Mouse (Mus musculus): Measurements from ENCODE around the gene Fkbp11. TPM values are rescaled to one million over a fixed set of nuclear protein-coding genes. Genes with fewer than 3 reads are reported as not detected.
"Not testable (repeated sequence)": the region's sequence is repeated elsewhere in the genome, so short reads cannot be mapped to it uniquely, and the experiment has no call there.

Fkbp11 gene
- polyA plus RNA-seq, 1 experiment: 2.1 TPM

DNA sequence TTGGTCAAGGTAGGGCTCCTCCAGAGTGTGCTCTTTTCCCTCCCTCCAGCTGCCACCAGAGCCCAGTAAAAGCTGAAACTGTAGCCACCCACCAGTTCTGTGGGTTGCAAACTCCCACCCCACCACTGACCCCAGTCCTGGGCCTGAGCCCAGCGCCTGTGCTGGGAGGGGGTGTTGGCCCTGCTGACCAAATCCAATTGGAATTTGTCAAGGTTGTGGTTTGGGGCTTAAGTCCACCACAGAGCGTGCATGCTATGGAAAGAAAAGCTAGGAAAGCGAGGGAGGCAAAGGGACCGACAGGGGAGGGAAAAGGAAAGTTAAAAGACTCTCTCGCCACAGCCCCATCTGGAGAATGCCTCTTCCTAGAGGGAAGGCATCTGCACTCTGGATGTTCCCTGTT lies 40.3 kb upstream of the Fkbp11 start:
- TF ChIP-seq CTCF (IDR thresholded peaks at IDR 0.05; ENCODE audit: extremely low read depth, insufficient read depth, low read length) (no peak), POLR2A (IDR thresholded peaks at IDR 0.05; ENCODE audit: extremely low read depth, insufficient read depth, low read length) (no peak)

DNA sequence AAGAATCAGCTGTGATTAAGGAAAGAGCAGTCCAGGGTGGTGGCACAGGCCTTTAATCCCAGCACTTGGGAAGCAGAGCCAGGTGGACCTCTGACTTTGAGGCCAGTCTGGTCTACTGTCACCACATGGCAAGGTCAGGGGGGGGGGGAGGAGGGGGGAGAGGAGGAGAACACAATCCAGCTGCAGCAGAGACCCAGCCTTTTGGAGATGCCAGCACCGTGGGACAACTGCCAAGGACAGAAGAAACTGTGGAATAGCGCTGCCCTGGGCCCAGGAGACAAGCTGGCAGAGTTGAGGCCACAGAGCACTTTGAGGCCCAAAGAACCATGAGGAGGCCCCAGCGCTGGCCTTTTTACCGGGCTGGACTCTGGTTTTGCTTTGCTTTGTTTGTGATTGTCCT lies 37.9 kb upstream of the Fkbp11 start:
- H3K4me1 ChIP-seq (ENCODE audit: control insufficient read depth, insufficient read depth, low read length): peaks cover 6% of the 10 kb centered on the region
- no peak overlapping the region for H3K4me3 ChIP-seq (ENCODE audit: insufficient read depth, low read length)
- H3K27ac ChIP-seq (ENCODE audit: insufficient read depth, low read length): no peak overlapping the region
- TF ChIP-seq POLR2A (IDR thresholded peaks at IDR 0.05; ENCODE audit: extremely low read depth, insufficient read depth, low read length) (no peak), CTCF (IDR thresholded peaks at IDR 0.05; ENCODE audit: extremely low read depth, insufficient read depth, low read length) (no peak)

More for the DNA sequence above, 40.3 kb upstream of the Fkbp11 start:
- Histone ChIP-seq H3K4me3 (ENCODE audit: insufficient read depth, low read length) (no peak overlapping the region), H3K27ac (ENCODE audit: insufficient read depth, low read length) (no peak overlapping the region), H3K4me1 (ENCODE audit: control insufficient read depth, insufficient read depth, low read length) (peaks cover 5% of the 10 kb centered on the region)

DNA sequence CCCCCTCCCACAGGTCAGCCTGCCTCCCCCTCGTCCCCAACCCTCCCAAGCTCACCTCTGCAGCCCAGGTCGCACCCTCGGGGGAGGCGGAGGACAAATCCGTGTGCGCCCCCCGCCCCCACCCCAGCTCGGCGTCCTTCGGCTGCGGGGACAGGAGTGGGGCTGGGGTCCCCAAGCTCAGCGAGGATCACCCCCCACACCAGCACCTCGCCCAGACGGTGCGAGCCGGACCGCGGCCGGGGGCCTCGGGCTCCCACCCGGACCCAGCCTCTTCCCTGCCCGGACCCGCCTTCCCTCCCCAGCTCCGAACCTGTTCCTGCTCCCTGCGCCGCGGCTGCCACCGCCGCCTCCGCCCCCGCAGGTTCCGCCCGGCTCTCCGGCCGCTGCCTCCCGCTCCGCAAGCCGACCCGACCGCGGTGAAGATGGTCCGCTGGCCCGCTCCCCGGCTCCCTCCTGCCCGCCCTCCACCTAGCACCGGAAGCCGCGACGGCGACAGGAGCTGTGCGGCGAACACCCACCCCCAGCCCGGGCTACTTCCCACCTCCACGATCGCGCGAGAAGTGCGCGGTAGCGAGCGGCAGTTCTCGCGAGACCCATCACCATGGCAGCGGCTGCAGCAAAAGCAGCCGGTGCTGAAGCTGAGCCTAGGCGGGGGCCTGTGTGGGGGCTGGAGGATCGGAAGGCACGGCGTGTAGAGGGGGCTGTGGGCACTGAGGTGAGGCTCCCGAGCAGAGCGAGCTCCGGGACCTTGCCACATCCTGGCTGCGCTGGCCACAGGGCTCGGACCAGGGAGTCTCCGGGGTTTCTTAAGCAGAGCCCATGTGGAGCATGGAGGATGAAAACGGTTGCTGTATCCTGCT lies 34.9 kb upstream of the Fkbp11 start, which contains the start of gene Arf3:
Gene Arf3, minus strand, starts transcription at position 545 of the 860 bp plus-strand sequence.
- Histone ChIP-seq H3K4me3 (ENCODE audit: insufficient read depth, low read length) (peak within 1 kb of the TSS; percentile 78), H3K27ac (ENCODE audit: insufficient read depth, low read length) (peak within 1 kb of the TSS; percentile 86), H3K4me1 (ENCODE audit: control insufficient read depth, insufficient read depth, low read length) (peaks cover 11% of the 10 kb centered on the region)
- TF ChIP-seq POLR2A (IDR thresholded peaks at IDR 0.05; ENCODE audit: extremely low read depth, insufficient read depth, low read length): peak; percentile 86
- no peak for TF ChIP-seq CTCF (IDR thresholded peaks at IDR 0.05; ENCODE audit: extremely low read depth, insufficient read depth, low read length)

DNA sequence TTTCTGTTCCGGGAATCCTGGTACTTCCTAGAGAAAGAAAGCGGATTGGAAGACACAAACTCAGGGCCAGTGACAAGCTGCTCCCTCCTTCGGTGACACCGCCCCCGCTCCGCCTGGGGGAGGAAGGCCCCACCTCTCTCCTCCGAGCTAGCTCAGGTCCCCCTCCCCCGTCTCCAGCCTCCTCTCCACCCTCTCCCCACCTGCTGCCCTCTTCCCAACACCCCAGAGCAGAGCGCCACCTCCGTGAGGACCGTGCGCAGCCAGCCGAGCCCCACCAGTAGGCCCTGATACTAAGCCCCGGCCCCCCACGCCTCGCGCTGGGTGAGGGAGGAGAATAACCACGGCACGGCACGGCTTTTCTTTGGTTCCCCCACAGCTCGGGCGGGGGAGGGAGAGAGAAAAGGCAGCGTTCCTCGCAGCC lies 34.2 kb upstream of the Fkbp11 start:
- peaks cover 11% of the 10 kb centered on the region for H3K4me1 ChIP-seq (ENCODE audit: control insufficient read depth, insufficient read depth, low read length)
- TF ChIP-seq POLR2A (IDR thresholded peaks at IDR 0.05; ENCODE audit: extremely low read depth, insufficient read depth, low read length): no peak; the same call in 1 of the 2 replicates
- no peak for TF ChIP-seq CTCF (IDR thresholded peaks at IDR 0.05; ENCODE audit: extremely low read depth, insufficient read depth, low read length)
- peak overlapping the region; percentile 78 for H3K4me3 ChIP-seq (ENCODE audit: insufficient read depth, low read length)

DNA sequence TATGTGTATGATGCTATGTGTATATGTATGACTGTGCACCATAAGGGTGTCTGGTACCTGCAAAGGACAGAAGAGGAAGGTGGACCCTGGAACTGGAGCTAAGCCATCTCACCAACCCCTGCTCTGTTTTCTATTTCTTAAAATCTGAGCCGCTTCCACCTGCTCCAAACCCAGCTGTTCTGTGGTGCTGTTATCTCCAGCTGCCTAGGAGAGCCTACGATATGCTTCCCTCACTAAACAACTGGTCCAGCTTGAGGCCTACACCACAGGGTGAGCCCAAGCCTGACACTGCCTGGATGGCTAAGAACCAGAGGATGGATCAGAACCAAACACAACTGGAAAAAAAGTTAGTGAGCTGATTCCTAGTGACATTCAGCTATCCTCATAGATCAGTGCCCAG lies 26.1 kb upstream of the Fkbp11 start:
- no peak for TF ChIP-seq CTCF (IDR thresholded peaks at IDR 0.05; ENCODE audit: extremely low read depth, insufficient read depth, low read length)
- TF ChIP-seq POLR2A (IDR thresholded peaks at IDR 0.05; ENCODE audit: extremely low read depth, insufficient read depth, low read length): no peak
- Histone ChIP-seq H3K4me3 (ENCODE audit: insufficient read depth, low read length) (no peak overlapping the region), H3K4me1 (ENCODE audit: control insufficient read depth, insufficient read depth, low read length) (peaks cover 5% of the 10 kb centered on the region), H3K27ac (ENCODE audit: insufficient read depth, low read length) (no peak overlapping the region)

More for the DNA sequence above, 34.2 kb upstream of the Fkbp11 start:
- H3K27ac ChIP-seq (ENCODE audit: insufficient read depth, low read length): peak overlapping the region; percentile 63; the same call in 1 of the 2 replicates

DNA sequence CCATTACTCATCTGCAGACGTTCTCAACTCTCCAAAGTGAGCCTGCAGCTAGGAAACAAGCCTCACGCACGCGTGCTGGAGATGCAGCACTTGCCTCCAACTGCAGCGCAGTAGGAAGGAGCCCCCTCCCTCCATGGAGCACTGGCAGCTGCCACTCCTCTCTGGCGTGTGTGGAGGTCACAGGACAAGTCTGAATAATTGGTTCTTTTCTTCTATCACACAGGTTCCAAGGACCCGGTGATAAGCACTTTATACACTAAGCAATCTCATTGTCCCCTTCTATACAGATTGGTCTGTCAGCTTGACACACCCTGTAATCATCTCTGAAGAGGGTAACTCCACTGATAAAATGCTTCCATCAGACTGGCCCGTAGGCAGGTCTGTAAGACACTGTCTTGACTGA lies 25.0 kb upstream of the Fkbp11 start:
- Histone ChIP-seq H3K4me1 (ENCODE audit: control insufficient read depth, insufficient read depth, low read length) (peaks cover 6% of the 10 kb centered on the region), H3K4me3 (ENCODE audit: insufficient read depth, low read length) (no peak overlapping the region), H3K27ac (ENCODE audit: insufficient read depth, low read length) (no peak overlapping the region)
- no peak for TF ChIP-seq POLR2A (IDR thresholded peaks at IDR 0.05; ENCODE audit: extremely low read depth, insufficient read depth, low read length)

DNA sequence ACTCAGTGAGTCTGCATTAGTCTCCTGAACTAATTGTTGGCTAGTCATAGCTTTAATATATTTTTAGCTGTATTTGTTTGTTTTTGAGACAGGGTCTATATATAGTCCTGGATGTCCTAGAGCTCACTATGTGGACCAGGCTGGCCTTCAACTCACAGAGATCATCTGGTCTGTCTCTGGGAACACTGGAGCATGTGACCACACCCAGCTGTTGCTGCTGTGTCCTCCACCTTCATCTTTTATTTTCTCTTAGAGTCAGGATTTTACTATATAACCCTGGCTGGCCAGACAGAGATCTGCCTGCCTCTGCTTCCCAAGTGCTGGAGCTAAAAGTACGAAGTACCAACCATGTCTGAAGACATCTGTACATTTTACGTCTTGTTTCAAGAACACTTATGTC lies 21.1 kb upstream of the Fkbp11 start:
- TF ChIP-seq POLR2A (IDR thresholded peaks at IDR 0.05; ENCODE audit: extremely low read depth, insufficient read depth, low read length) (no peak), CTCF (IDR thresholded peaks at IDR 0.05; ENCODE audit: extremely low read depth, insufficient read depth, low read length) (no peak)
- no peak overlapping the region for H3K4me3 ChIP-seq (ENCODE audit: insufficient read depth, low read length)
- no peak overlapping the region for H3K27ac ChIP-seq (ENCODE audit: insufficient read depth, low read length)
- H3K4me1 ChIP-seq (ENCODE audit: control insufficient read depth, insufficient read depth, low read length): peaks cover 15% of the 10 kb centered on the region

DNA sequence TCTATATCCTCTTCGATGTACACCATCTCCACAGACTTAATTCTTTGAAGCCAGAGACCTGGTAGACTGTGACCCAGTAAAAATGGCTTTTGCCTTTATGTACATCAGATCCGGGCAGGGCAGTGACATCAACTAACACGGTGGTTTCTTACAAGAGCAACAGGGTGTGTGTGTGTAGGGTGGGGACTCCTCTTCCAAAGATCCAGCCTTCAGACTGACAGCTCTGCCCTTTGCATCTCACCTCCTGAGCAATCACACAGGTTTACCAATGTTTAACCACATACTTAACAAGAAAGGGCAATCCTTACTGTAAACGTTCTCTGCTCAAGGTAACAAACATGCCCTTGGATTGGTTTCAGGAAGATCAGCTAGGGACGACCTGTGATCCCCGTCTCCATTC lies 19.3 kb upstream of the Fkbp11 start:
- TF ChIP-seq CTCF (IDR thresholded peaks at IDR 0.05; ENCODE audit: extremely low read depth, insufficient read depth, low read length) (no peak), POLR2A (IDR thresholded peaks at IDR 0.05; ENCODE audit: extremely low read depth, insufficient read depth, low read length) (no peak)

DNA sequence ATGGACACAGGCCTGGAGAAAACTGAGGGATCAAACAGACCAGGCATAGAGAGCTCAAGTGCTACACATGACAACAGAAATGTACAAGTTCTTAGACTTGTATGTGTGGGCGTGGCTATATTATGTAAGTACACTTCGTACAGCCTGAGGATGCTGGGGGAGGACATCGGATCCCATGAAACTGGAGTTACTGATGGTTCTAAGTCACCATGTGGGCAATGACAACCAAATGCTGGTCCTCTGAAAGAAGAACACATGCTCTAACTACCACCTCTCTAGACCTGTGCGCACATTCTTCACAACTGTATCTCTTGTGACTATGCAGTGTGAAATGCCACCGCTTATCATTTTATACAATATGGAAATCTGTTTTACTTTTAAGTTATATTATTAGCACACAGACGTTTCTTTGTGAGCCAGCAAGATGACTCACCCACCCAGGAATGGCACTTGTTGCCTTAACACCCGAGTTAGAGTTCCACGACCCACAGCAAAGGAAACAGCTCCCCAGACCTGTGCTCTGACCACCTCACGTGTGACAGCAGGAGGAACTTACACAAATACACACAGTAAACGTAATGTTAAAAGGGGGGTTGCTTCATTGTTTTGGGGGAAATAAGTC lies 18.5 kb upstream of the Fkbp11 start:
- no peak overlapping the region for H3K27ac ChIP-seq (ENCODE audit: insufficient read depth, low read length)
- no peak overlapping the region for H3K4me3 ChIP-seq (ENCODE audit: insufficient read depth, low read length)
- TF ChIP-seq CTCF (IDR thresholded peaks at IDR 0.05; ENCODE audit: extremely low read depth, insufficient read depth, low read length): no peak
- TF ChIP-seq POLR2A (IDR thresholded peaks at IDR 0.05; ENCODE audit: extremely low read depth, insufficient read depth, low read length): no peak
- H3K4me1 ChIP-seq (ENCODE audit: control insufficient read depth, insufficient read depth, low read length): peaks cover 17% of the 10 kb centered on the region

More for the DNA sequence above, 19.3 kb upstream of the Fkbp11 start:
- Histone ChIP-seq H3K4me1 (ENCODE audit: control insufficient read depth, insufficient read depth, low read length) (peaks cover 17% of the 10 kb centered on the region), H3K27ac (ENCODE audit: insufficient read depth, low read length) (no peak overlapping the region), H3K4me3 (ENCODE audit: insufficient read depth, low read length) (no peak overlapping the region)

DNA sequence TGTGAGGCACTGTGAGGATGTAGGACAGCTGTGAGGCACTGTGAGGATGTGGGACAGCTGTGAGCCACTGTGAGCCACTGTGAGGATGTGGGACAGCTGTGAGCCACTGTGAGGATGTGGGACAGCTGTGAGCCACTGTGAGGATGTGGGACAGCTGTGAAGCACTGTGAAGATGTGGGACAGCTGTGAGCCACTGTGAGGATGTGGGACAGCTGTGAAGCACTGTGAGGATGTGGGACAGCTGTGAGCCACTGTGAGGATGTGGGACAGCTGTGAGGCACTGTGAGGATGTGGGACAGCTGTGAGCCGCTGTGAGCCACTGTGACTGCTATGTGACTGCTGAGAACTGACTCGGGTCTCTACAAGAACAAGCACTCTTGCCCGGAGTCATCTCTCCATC lies 15.9 kb upstream of the Fkbp11 start:
- H3K4me1 ChIP-seq (ENCODE audit: control insufficient read depth, insufficient read depth, low read length): peaks cover 18% of the 10 kb centered on the region
- H3K4me3 ChIP-seq (ENCODE audit: insufficient read depth, low read length): not testable (repeated sequence)

More for the DNA sequence above, 15.9 kb upstream of the Fkbp11 start:
- not testable (repeated sequence) for H3K27ac ChIP-seq (ENCODE audit: insufficient read depth, low read length)

Data from cortical plate, adult 2 months (tissue).